Mouse (Mus musculus) cerebellum, adult 11 months (tissue): ENCODE data around the gene Gm12355.

Source experiments
- DNase-seq: peaks from one replicate; pipeline ENCODE4 v3.0.0; 2022

Gm12355 gene

GRCm38 (mm10) chr11:98602090-98602690 is 23.3 kb downstream of the Gm12355 start:
- no peak for DNase-seq

GRCm38 (mm10) chr11:98599291-98599690 is 26.2 kb downstream of the Gm12355 start:
- DNase-seq: peak; percentile 34

DNA sequence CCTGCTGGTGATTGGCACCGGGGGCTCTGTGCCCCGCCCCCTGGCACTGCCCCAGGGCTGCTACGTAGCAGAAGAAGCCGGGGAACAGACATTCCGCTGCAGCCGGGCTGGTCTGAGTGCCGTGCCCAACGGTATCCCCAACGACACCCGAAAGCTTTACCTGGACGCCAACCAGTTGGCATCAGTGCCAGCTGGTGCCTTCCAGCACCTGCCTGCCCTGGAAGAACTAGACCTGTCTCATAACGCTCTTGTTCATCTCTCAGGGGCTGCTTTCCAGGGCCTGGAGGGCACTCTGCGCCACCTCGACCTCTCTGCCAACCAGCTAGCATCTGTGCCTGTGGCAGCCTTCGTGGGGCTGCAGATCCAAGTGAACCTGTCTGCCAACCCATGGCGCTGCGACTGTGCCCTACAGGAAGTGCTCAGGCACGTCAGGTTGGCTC is 26.6 kb downstream of the Gm12355 start:
- peak; percentile 57 for DNase-seq

DNA sequence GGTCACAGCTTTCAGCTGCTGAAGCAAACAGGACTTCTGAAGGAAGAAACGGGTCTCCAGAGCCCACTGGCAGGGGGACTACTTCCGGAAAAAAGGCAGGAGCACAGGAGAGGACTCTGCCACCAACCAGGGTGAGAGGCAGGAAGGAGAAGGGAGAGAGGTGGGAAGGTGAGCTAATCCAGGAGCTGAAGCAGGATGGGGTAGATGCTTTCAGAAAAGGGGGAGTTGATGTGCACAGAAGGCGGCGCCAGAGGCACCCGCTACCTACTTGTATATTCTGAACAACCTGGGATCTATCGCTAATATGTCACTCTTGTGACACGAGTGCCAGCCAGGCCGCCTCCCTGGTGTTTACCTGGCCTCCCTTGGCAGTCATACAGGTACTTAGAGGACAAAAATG is 27.5 kb downstream of the Gm12355 start, which contains the start of gene Lrrc3c:
Gene Lrrc3c, plus strand, starts transcription at position 301 of the 400 bp plus-strand sequence.
- DNase-seq: no peak

GRCm38 (mm10) chr11:98597363-98597762 is 28.1 kb downstream of the Gm12355 start:
- no peak for DNase-seq

- no peak for DNase-seq
These were observed 29.5 kb downstream of the Gm12355 start for GRCm38 (mm10) chr11:98595955-98596354.

GRCm38 (mm10) chr11:98595473-98595872 is 30.0 kb downstream of the Gm12355 start:
- no peak for DNase-seq

GRCm38 (mm10) chr11:98595021-98595420 is 30.4 kb downstream of the Gm12355 start:
- DNase-seq: no peak

GRCm38 (mm10) chr11:98590548-98591445 is 34.7 kb downstream of the Gm12355 start:
- DNase-seq: peak; percentile 40

GRCm38 (mm10) chr11:98589306-98589705 is 36.2 kb downstream of the Gm12355 start:
- DNase-seq: no peak

DNA sequence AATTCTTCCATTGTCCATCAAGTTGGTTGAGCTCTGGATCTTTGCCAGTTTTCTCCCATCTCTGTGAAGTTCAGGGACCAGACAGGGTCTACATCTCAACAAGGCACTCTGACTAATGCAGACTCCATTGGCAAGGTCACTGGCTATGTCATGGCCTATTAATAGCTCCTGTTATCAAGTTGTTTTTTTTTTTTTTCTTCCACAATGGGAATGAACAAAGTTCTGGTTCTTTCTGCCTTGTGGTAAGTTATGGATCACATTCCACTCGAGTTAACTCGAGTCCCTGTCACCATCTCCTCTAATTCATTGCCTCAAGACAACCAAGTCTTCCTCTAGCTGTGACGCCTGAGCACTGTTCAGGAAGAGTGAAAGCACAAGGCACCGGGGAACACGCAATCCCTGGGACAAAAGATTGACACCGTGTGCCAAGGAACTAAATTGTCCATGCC is 36.6 kb downstream of the Gm12355 start:
- DNase-seq: no peak

DNA sequence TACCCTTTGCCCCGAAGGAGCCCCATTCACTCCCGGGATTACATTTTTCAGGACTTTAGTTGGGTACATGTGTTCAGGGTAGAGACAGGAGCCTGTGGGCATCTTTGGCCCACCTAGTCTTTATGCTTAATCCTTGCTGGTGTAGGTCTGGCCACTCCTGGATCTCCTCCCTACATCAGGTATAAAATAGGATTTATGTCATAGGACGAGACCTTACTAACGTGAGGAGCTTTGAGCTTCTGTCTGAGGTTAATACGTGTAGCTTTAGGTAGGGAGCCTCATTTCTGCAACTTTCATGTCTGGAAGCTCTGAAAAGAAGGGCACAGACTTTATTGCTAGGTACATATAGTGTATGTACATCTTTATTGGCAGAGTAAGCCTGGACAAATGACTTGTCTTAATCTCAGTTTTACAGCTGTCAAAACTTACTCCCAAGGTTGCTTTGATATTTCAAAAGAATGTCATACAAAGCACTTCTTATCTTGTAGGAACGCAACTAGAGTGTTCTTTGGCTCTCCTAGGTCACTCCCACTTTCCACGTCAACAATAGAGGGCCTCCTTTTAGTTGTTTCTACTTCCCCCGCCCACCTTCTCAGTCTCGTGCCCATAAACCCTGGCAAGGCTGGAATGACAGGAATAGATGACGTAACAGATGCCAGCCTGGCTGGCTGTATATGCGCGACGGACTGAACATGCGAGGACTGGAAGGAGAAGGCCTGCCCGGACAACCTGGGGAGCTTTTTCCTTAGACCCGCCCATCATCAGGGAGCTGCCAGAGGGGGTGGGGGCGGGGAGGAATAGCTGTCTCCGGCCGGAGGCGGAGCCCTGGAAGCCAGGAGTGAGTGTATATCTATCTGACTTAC is 37.5 kb downstream of the Gm12355 start:
- peak; percentile 37 for DNase-seq

DNA sequence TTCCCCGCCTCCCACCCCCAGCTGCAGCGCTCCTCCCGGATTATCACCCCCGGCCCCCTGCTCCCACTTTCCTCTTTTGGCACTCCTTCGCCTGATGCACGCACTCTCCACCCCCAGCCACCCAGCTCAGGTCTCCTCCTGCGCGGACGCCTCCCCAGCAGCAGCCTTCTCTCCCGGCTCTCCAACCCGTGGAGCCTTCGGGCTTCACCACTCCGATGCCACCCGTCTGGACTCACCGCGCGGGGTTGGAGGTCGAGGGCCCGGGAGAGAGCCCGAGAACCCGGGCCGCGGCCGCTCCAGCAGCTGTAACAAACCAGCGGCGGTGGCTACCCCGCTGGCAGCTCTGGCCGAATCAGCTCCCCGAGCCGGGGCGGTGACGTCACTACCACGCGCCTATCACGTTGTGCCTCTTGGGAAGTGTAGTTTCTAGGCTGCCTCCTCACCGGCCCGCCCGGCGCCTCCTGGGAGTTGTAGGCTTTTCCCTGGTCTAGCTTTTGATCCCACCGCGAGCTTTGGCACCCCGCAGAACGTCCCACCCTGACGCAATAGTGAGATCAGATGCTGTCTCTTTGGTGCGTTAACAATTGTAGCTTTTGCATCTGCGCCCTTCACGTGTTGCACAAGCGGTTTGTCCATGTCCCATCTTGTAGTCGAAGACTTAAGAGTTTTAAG is 38.4 kb downstream of the Gm12355 start, which contains the start of gene Ormdl3:
Gene Ormdl3, minus strand, starts transcription at position 477 of the 672 bp plus-strand sequence.
- peak; percentile 95 for DNase-seq

DNA sequence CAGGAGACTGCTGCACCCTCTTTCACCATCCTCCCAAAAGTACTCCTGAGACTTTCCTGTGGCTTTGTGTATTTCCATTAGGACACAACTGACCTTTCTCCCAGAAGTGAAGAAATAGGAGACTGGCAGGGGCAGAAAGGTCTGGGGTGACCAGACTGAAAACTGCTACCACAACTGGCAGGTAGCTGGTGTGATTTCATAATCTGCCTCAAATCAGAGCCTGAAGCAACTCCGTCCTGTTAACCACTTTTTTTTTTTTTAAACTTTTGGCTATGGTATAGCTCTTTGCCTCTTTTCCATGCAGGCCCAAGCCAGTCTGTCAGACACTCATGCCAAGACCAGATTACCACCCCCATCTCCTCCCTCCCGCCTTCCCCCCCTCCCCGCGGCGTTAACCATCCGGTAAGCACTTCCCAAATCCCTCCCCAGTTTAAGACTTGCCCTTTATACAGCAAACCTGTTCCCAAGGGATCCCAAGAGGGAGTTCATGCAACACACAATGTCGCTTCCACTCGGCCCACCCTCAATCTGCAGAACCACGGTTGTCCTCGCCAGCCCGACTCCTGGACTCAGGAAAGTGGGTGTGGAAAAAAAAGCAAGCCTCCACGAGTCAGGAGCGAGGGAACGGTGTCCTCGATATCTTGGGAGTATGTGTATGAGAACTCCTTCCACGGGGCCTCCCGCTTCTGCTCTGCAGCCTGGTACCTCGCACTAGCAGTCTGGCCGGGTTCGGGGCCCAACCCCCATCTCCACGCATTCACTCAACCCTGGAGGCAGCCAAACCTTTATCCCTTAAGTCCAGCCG is 39.2 kb downstream of the Gm12355 start:
- no peak for DNase-seq

- DNase-seq: no peak
These were observed 40.8 kb downstream of the Gm12355 start for GRCm38 (mm10) chr11:98584629-98585177.

DNA sequence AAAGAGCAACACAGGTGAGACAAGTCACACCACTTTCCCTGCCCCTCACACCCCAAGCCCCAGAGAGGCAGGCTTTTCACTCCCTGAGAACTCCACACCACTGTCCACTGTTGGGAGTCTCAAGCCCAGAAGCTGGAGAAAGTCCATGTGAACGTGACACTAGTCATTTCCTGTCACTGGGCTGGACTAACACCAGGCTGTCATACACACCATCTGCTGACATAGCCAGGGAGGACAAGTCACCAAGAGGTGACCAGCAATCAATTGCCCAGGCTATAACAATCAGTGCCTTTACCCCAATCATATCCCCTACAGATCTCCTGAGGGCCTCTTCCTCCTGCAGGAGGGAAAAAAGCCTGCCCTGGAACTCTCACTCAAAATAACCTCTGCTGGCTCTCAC is 41.3 kb downstream of the Gm12355 start:
- DNase-seq: no peak

DNA sequence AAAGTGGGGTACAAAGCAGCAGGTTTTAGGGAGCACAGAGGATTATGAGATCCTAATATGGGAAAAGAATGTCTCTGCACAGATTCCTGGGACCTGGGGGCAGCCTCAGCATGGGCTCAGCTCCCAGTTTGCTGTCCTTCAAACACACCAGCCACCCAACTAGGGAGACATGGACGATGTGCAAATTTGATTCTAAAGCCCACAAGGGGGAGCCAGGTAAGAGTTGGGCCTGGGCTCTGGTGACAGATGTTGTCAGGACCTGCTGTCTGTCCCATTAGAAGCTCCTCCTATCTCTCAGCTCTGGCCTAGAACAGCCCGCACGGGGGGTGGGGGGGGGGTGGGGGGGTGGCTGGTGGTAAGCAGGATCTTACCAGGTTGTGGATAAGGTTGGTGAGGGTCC is 41.9 kb downstream of the Gm12355 start:
- no peak for DNase-seq

DNA sequence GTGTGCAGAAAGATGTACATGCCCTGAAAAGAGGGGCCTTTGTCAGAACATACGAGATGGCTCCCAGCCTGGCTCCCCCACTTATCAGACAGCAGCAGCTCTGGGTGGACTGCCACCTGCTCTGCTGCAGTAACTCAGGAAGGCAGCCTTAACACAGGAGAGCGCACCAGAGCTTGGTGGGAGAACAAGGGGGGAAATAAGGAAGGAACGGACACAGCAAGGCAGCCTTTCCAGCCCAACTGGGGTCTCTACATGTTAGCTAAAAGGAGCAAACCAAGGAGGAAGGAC is 42.3 kb downstream of the Gm12355 start:
- DNase-seq: no peak

DNA sequence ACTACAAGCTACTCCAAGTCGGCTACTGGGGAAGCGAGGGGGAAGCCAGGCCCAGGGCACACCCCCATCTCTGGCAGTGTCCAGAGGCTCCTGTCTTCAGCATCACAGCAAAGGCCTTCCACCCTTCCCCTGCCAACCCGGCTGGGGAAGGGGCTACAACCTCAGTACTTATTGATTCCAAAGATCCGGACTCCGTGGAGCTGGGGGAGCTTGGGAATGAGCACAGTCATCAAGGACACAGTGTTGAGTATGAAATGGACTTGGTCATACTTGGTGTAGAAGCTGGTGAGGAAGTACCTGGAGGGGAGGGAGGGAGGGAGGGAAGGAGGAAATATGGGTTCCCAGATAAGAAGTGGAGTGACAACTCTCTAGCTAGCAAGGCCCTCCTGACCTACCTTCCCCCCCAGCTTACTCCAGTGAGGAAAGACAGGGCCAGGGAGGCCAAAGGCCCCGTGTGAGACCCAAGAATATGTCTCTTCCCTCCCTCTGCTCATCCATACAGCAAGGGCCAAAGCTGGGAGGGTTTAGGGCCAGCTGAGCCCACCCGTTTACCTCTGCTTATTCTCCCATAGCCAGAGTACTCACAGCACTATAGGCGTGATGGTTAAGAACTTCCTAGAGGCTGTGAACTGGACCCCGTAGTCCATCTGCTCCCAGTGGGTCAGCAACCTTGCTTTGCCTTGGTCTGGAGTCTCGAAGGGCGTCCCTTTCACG is 42.8 kb downstream of the Gm12355 start:
- no peak for DNase-seq

- no peak for DNase-seq
These were observed 43.5 kb downstream of the Gm12355 start for GRCm38 (mm10) chr11:98582030-98582388.
